Mouse (Mus musculus) lung, adult 2 months (tissue): ENCODE results near the gene Tnfsf10.
"Not testable (repeated sequence)": the region's sequence is repeated elsewhere in the genome, so short reads cannot be mapped to it uniquely, and the experiment has no call there.

Experiments
- CTCF ChIP-seq: fragments of 200-500 bp; IDR thresholded peaks from 2 replicates; pipeline ENCODE4 v1.5.1; 2011; ENCODE audit warnings: mild to moderate bottlenecking, low read length, control low read depth; ENCODE audit not compliant: insufficient read depth
- POLR2A ChIP-seq: fragments of 200-500 bp; IDR thresholded peaks from 2 replicates; pipeline ENCODE4 v1.6.1; 2011; ENCODE audit warnings: low read depth, mild to moderate bottlenecking, control low read depth, low read length, borderline replicate concordance; ENCODE audit errors: extremely low read depth

GRCm38 (mm10) chr3:27279286-27279925 is 37.4 kb upstream of the Tnfsf10 start:
- TF ChIP-seq CTCF, POLR2A: not testable (repeated sequence)
